Mouse (Mus musculus) left cerebral cortex, adult 2 months (tissue): ENCODE results near the gene Dusp14. TPM values are rescaled to one million over a fixed set of nuclear protein-coding genes. Genes with fewer than 3 reads are reported as not detected.

ENCODE experiments used
- DNase-seq, 2 experiments: peaks; one replicate each; pipeline ENCODE4 v3.0.0; 2021 to 2022; ENCODE audit warnings: low spot score in 2 of 2, mixed read lengths in 1 of 2; ENCODE audit errors: extremely low spot score in 1 of 2
- H3K27ac ChIP-seq: fragments of 200-600 bp; 2 replicates; pipeline ENCODE4 v1.8.1; 2022
- H3K4me3 ChIP-seq: fragments of 200-600 bp; 2 replicates; pipeline ENCODE4 v1.8.1; 2022
- CTCF ChIP-seq: fragments of 200-600 bp; IDR thresholded peaks from 2 replicates; pipeline ENCODE4 v1.8.1; 2022; ENCODE audit warnings: antibody characterized with exemption, mild to moderate bottlenecking, moderate library complexity
- intact Hi-C: fragments of 180-260 bp; cut with DNase I; formaldehyde crosslinking; loops from one replicate; pipeline ENCODE4 v1.15.1; 2025
- long read RNA-seq, 2 experiments: library from polyadenylated mRNA; stranded (forward); transcript quantifications; one replicate each; pipeline ENCODE4 v2.0.0; 2021; ENCODE audit warnings: borderline mapping rate in 2 of 2
- total RNA-seq, 2 experiments: library from RNA; stranded (reverse); gene quantifications; 2 replicates each; pipeline ENCODE4 v1.2.3; 2021

Gene Dusp14
- total RNA-seq = 10 to 100 TPM; 80.7 to 92.7 TPM
- long read RNA-seq, experiment 1, transcript Dusp14-203 (3 exons, 1,082 nt) = minor isoform, 14 of 77 reads
- long read RNA-seq, experiment 1, transcript Dusp14-205 (3 exons, 1,454 nt) = minor isoform, 21 of 77 reads
- long read RNA-seq, experiment 1, transcript Dusp14-204 (4 exons, 710 nt) = minor isoform, 5 of 77 reads
- long read RNA-seq, experiment 1, transcript Dusp14-202 (3 exons, 1,447 nt) = major isoform, 26 of 77 reads
- long read RNA-seq, experiment 1, partial matches to known transcripts = 5 of 77 reads
- long read RNA-seq, experiment 1, other reads (novel, unspliced or antisense) = 6 of 77 reads
- long read RNA-seq, experiment 2, transcript Dusp14-203 (3 exons, 1,082 nt) = minor isoform, 8 of 52 reads
- long read RNA-seq, experiment 2, transcript Dusp14-205 (3 exons, 1,454 nt) = minor isoform, 11 of 52 reads
- long read RNA-seq, experiment 2, transcript Dusp14-202 (3 exons, 1,447 nt) = major isoform, 25 of 52 reads
- long read RNA-seq, experiment 2, partial matches to known transcripts = 3 of 52 reads
- long read RNA-seq, experiment 2, other reads (novel, unspliced or antisense) = 3 of 52 reads

DNA sequence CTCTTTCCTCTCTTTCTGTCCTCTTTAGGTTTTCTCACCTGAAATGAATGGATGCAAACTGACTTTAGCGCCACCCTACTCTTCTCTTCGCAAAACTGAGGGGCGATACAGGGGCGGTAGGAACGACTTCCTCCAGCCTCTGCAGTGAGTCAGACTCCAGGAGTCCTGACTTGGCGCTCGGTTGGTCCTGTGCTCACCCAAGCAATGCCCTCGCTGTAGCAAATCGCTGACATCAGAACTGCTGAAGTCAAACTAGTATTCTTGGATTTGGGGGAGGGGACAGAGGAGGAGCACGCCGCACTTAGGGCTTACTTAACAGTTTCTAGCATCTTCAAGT, at the start of gene Dusp14:
Dusp14 (minus strand) TSS at position 228 of the 337 bp plus-strand sequence.
- intact Hi-C loops = no loop called here
- H3K4me3 ChIP-seq = peak within 1 kb of the TSS; percentile 74
- H3K27ac ChIP-seq = peak within 1 kb of the TSS; percentile 95
- no peak for TF ChIP-seq CTCF
- no peak for DNase-seq

DNA sequence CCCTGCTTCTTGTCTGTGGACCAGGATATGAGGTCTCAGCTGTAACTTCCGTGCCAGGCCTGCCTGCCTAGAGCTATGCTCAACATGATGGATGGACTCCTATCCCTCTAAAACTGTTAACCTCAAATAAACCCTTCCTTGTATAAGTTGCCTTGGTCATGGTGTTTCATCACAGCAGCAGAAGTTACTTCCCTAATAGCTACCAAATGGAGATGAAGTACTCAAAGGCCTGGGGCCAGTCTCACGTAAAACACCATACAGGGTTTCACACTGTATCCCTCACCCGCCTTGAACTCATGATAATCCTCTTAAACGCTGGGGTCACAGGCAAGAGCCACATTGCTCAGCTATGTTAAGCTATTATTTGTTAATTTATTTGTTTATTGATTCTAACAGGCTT, 48.4 kb upstream of the Dusp14 start:
- DNase-seq = no peak
- intact Hi-C loops = no loop called here
- TF ChIP-seq CTCF = no peak
- H3K27ac ChIP-seq = no peak overlapping the region
- no peak overlapping the region for H3K4me3 ChIP-seq

DNA sequence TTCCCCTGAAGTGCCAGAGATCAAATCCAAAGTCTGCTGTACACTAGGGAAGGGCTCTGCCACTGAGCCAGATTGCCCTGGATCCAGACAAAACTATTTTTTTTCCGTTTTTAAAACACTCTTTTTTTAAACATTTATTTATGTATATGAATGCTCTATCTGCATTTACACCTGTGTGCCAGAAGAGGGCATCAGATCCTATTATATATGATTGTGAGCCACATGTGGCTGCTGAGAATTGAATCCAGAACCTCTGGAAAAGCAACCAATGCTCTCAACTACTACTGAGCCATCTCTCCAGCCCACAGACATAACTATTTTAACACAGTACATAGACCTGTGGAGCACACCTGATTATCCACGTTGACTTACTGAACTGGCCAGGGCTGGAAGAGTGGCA, 47.2 kb upstream of the Dusp14 start:
- H3K4me3 ChIP-seq = no peak overlapping the region
- intact Hi-C loops = no loop called here
- H3K27ac ChIP-seq = no peak overlapping the region
- no peak for DNase-seq
- TF ChIP-seq CTCF = peak; percentile 58

- no peak for DNase-seq
- Histone ChIP-seq H3K4me3 (no peak overlapping the region), H3K27ac (no peak overlapping the region)
- intact Hi-C loops = no loop called here
- no peak for TF ChIP-seq CTCF
Measured at GRCm38 (mm10) chr11:84115646-84116045, 46.6 kb upstream of the Dusp14 start.

- H3K27ac ChIP-seq = peak overlapping the region; percentile 45; the same call in 1 of the 2 replicates
- DNase-seq = no peak
- intact Hi-C loops = no loop called here
- no peak overlapping the region for H3K4me3 ChIP-seq
- no peak for TF ChIP-seq CTCF
Measured at GRCm38 (mm10) chr11:84113623-84114022, 44.6 kb upstream of the Dusp14 start.

DNA sequence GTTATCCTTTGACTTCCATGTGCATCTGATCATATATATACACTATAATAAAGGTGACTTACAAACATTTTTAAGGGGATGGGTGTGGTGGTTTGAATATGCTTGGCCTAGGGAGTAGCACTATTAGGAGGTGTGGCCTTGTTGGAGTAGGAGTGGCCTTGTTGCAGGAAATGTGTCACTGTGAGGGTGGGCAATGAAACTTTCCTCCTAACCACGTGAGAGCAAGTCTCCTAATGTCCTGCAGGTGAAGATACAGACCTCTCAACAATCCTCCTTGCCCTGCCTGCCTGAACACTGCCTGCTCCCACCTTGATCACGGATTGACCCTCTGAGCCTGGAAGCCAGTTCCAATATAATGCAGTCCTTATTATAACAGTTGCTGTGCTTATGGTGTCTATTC, 38.1 kb upstream of the Dusp14 start:
- TF ChIP-seq CTCF = no peak
- Histone ChIP-seq H3K4me3 (no peak overlapping the region), H3K27ac (no peak overlapping the region)
- intact Hi-C loops = no loop called here
- no peak for DNase-seq

- no peak overlapping the region for H3K27ac ChIP-seq
- TF ChIP-seq CTCF = no peak
- DNase-seq = no peak
- intact Hi-C loops = no loop called here
- no peak overlapping the region for H3K4me3 ChIP-seq
Measured at GRCm38 (mm10) chr11:84104036-84104435, 35.0 kb upstream of the Dusp14 start.

DNA sequence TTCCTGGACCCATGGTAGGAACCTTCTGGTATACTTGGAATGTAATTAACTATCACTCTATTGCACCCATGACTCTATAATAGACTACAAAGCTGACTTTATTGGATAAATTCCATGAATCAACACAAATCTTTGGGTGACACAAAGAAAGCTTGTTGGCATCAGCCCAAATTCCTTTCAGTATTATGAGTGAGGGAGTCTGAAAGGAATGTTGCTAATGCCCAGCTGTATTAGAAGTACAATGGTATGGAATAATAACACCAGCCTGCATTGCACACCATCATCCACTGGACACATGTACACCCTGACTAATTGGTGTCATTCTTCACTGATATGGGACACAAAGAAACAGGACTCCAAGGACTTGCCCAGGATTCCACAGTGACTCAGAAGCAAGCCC, 32.1 kb upstream of the Dusp14 start:
- TF ChIP-seq CTCF = no peak
- Histone ChIP-seq H3K4me3 (no peak overlapping the region), H3K27ac (no peak overlapping the region; the same call in 1 of the 2 replicates)
- DNase-seq = no peak
- intact Hi-C loops = no loop called here

- Histone ChIP-seq H3K4me3 (no peak overlapping the region), H3K27ac (peak overlapping the region; percentile 78)
- intact Hi-C loops = loop anchor here (1.0 kb wide), 1 partner anchor 24 kb away; no protein-coding TSS in a partner anchor
- no peak for DNase-seq
- TF ChIP-seq CTCF = no peak
Measured at GRCm38 (mm10) chr11:84097251-84097998, 28.4 kb upstream of the Dusp14 start.

GRCm38 (mm10) chr11:84095084-84095483, 26.0 kb upstream of the Dusp14 start:
- Histone ChIP-seq H3K4me3 (no peak overlapping the region), H3K27ac (no peak overlapping the region)
- intact Hi-C loops = no loop called here
- TF ChIP-seq CTCF = no peak
- no peak for DNase-seq

DNA sequence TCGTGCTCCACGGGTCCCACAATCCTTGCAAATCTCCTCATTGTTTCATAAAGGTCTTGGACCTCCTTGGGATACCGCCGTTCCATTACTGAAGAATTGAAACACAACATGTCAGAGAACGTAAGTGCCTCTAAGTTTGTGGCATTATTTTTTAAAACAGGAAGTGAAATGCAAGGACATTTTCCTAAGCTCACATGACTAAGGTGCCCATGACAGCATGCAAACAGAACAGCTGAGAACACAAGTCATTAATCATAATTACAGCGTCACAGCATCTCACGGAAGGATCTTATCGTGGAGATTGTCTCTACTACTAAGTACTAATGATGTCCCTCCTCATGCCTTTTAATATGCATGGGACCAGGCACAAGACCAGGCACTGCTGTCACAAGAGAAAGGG, 21.5 kb upstream of the Dusp14 start:
- no peak for TF ChIP-seq CTCF
- Histone ChIP-seq H3K27ac (no peak overlapping the region), H3K4me3 (no peak overlapping the region)
- DNase-seq = no peak
- intact Hi-C loops = no loop called here

- no peak for TF ChIP-seq CTCF
- DNase-seq = no peak
- no peak overlapping the region for H3K27ac ChIP-seq
- intact Hi-C loops = no loop called here
- no peak overlapping the region for H3K4me3 ChIP-seq
Measured at GRCm38 (mm10) chr11:84081901-84082300, 12.8 kb upstream of the Dusp14 start.
